ENCODE assay signal across 12 mouse cellular contexts in genomic region chr5:114323105-114323790, GRCm38 (mm10). TPM values are rescaled to one million over a fixed set of nuclear protein-coding genes. Genes with fewer than 3 reads are reported as not detected.
DNase-seq lines count a peak whose midpoint lies in the region; ATAC-seq and TF ChIP-seq lines count a peak whose summit lies in the region.
"Had no signal": no experiment of that assay in that cellular context is flagged by ENCODE, and none has a peak within 500 bp of the region (broad histone marks: within the 10 kb centered on the region; RNA-seq: fewer than 3 reads in every experiment).

No protein-coding gene starts in this region.

- ATAC-seq in lung, postnatal 0 days = no peak
- peak; percentile 69 for ATAC-seq in common myeloid progenitor, adult 5-6 weeks (replicated peaks; ENCODE audit: low read depth, poor library complexity, severe bottlenecking)
- peak; percentile 38; the same call in 1 of the 2 replicates for ATAC-seq in monocyte, adult 5-6 weeks (replicated peaks; ENCODE audit: insufficient number of reproducible peaks, low FRiP score, low TSS enrichment, poor library complexity, severe bottlenecking)
- ATAC-seq: forebrain, embryonic 16.5 days had no signal

- no peaks in the 10 kb centered on the region for H3K27me3 ChIP-seq in lung, postnatal 0 days (replicated peaks; ENCODE audit: insufficient read depth, low read length)

- no peak overlapping the region for H3K4me2 ChIP-seq in lung, postnatal 0 days (replicated peaks; ENCODE audit: low read depth, low read length)

- no peak overlapping the region for H3K27ac ChIP-seq in lung, postnatal 0 days (ENCODE audit: low read length)

- TF ChIP-seq EP300 in lung, postnatal 0 days (IDR thresholded peaks at IDR 0.05) = no peak

- H3K9me3 ChIP-seq in lung, postnatal 0 days (ENCODE audit: low read length) = no peaks in the 10 kb centered on the region
- H3K9me3 ChIP-seq: megakaryocyte, embryonic 14.5 days had no signal

- H3K4me3 ChIP-seq in lung, postnatal 0 days (ENCODE audit: low read depth, low read length) = no peak overlapping the region

- no peaks in the 10 kb centered on the region for H3K36me3 ChIP-seq in lung, postnatal 0 days (ENCODE audit: insufficient read depth, low read length)

- no peaks in the 10 kb centered on the region for H3K4me1 ChIP-seq in lung, postnatal 0 days (ENCODE audit: insufficient read depth, low read depth, low read length)

- TF ChIP-seq CTCF in lung, postnatal 0 days (IDR thresholded peaks at IDR 0.05) = no peak

- 55% methylated on average over 25 of the region's 25 CpGs for WGBS in lung, postnatal 0 days

- peak; percentile 36 for DNase-seq in lung, postnatal 25 days (ENCODE audit: low spot score)
- no peak for DNase-seq in lung, postnatal 0 days (ENCODE audit: low spot score)
- peak; percentile 66 for DNase-seq in thymus, postnatal 14 days
- DNase-seq in left cerebral cortex, adult 11 months (ENCODE audit: low spot score) = no peak
- no peak for DNase-seq in cerebellum, adult 9-11 months
- DNase-seq: cerebellum, adult 11-12 months had no signal

- no peak overlapping the region for H3K9ac ChIP-seq in lung, postnatal 0 days (replicated peaks; ENCODE audit: low read depth)

RNA-seq across cellular contexts. Expression of gene Myo1h, which starts 34.3 kb away (rescaled TPM):
- polyA plus RNA-seq in lung, postnatal 0 days (2015; fragmentation: Nextera tagmentation; extraction: Ambion mirVana) = 3.1 and 3.4 TPM in 2 replicates
- 0.73 and 1.3 TPM in 2 replicates for total RNA-seq in common myeloid progenitor, adult 5-6 weeks (2017)
- total RNA-seq in monocyte, adult 5-6 weeks (2017) = 2.3 to 8.7 TPM (median 4.6 TPM) in 3 replicates

RNA-seq across cellular contexts. Expression of gene Foxn4, which starts 49.6 kb away (rescaled TPM):
- 0.74 and 0.81 TPM in 2 replicates for polyA plus RNA-seq in lung, postnatal 0 days (2015; fragmentation: Nextera tagmentation; extraction: Ambion mirVana)
- total RNA-seq in common myeloid progenitor, adult 5-6 weeks (2017) = not detected in 2 replicates
- not detected in 3 replicates for total RNA-seq in monocyte, adult 5-6 weeks (2017)
- total RNA-seq: left cerebral cortex, postnatal 25 days had no signal
- polyA plus RNA-seq: kidney, embryonic 14.5 days had no signal

RNA-seq across cellular contexts. Expression of gene Kctd10, which starts 57.1 kb away (rescaled TPM):
- 223 and 230 TPM in 2 replicates for polyA plus RNA-seq in lung, postnatal 0 days (2015; fragmentation: Nextera tagmentation; extraction: Ambion mirVana)
- total RNA-seq in common myeloid progenitor, adult 5-6 weeks (2017) = 51.3 and 57.5 TPM in 2 replicates
- 86.5 to 90.0 TPM (median 87.5 TPM) in 3 replicates for total RNA-seq in monocyte, adult 5-6 weeks (2017)

RNA-seq across cellular contexts. Expression of gene Ube3b, which starts 57.2 kb away (rescaled TPM):
- 28.9 and 30.1 TPM in 2 replicates for polyA plus RNA-seq in lung, postnatal 0 days (2015; fragmentation: Nextera tagmentation; extraction: Ambion mirVana)
- 15.9 and 25.2 TPM in 2 replicates for total RNA-seq in common myeloid progenitor, adult 5-6 weeks (2017)
- 22.0 to 38.0 TPM (median 27.7 TPM) in 3 replicates for total RNA-seq in monocyte, adult 5-6 weeks (2017)

Comparison
In these comparisons a context has a peak if more than half of its experiments do, and no peak if none do; other contexts are left out.
1. DNase-seq: peak in lung, postnatal 25 days (single experiment) and thymus, postnatal 14 days (single experiment); none in lung, postnatal 0 days (single experiment), left cerebral cortex, adult 11 months (single experiment) and cerebellum, adult 9-11 months (single experiment).